Mouse (Mus musculus): ENCODE data around the gene Tnrc6c. TPM values are rescaled to one million over a fixed set of nuclear protein-coding genes. Genes with fewer than 3 reads are reported as not detected.

The Tnrc6c gene
- polyA plus RNA-seq, 1 experiment from 2014 or later = 18.9 TPM

GRCm38 (mm10) chr11:117677594-117677993 lies 23.5 kb downstream of the Tnrc6c start:
- no peak for ATAC-seq
- Histone ChIP-seq H3K4me2 (ENCODE audit: low read length) (no peak overlapping the region), H3K27me3 (replicated peaks; ENCODE audit: control insufficient read depth, insufficient read depth, low read length) (no peaks in the 10 kb centered on the region), H3K36me3 (ENCODE audit: control insufficient read depth, insufficient read depth, low read length) (no peaks in the 10 kb centered on the region), H3K4me1 (ENCODE audit: control insufficient read depth, insufficient read depth, low read depth, low read length) (peaks cover 9% of the 10 kb centered on the region), H3K27ac (ENCODE audit: low read depth, low read length) (no peak overlapping the region), H3K9me3 (ENCODE audit: control insufficient read depth, low read length) (no peaks in the 10 kb centered on the region), H3K4me3 (ENCODE audit: low read length) (no peak overlapping the region), H3K9ac (ENCODE audit: low read depth, low read length) (no peak overlapping the region)
- 88% methylated on average over 3 of the region's 3 CpGs for WGBS

DNA sequence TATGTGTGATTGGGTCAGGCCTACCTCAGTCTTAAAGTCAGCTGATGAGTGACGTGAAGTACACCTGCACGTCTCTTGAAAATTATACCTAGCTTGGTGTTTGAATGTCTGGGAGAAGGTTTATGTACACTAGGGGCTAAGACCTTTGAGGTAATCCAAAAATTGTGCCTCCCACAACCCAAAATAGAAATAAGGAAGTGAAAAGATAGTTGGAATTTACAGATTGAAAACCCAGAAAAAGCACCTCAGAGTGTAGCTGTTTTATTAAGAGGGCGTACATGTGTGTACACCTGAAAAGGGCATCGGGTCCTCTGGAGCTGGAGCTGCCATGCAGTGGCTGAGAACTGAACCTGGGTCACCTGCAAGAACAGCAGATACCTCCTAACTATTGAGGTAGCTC lies 24.1 kb downstream of the Tnrc6c start:
- Histone ChIP-seq H3K9me3 (ENCODE audit: control insufficient read depth, low read length) (no peaks in the 10 kb centered on the region), H3K4me1 (ENCODE audit: control insufficient read depth, insufficient read depth, low read depth, low read length) (peaks cover 9% of the 10 kb centered on the region), H3K27ac (ENCODE audit: low read depth, low read length) (no peak overlapping the region), H3K36me3 (ENCODE audit: control insufficient read depth, insufficient read depth, low read length) (no peaks in the 10 kb centered on the region), H3K27me3 (replicated peaks; ENCODE audit: control insufficient read depth, insufficient read depth, low read length) (no peaks in the 10 kb centered on the region), H3K4me3 (ENCODE audit: low read length) (no peak overlapping the region), H3K4me2 (ENCODE audit: low read length) (no peak overlapping the region), H3K9ac (ENCODE audit: low read depth, low read length) (no peak overlapping the region)
- no peak for ATAC-seq
- WGBS = 94% methylated on average over 4 of the region's 4 CpGs

DNA sequence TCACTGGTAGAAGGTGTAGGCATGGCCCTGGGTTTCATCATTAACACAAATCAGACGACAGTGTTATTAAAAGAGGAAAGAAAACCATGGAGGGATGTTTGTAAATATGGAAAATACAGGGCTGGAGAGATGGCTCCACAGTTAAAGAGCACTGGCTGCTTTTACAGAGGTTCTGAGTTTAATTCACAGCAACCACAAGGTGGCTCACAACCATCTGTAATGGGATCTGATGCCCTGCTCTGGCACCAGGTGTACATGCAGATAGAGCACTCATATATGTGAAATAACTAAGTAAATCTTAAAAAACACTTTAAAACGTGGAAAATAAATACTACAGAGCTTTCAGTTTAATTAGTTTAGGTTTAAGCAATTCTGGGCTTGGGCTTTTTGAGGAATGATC lies 24.7 kb downstream of the Tnrc6c start:
- no peak for ATAC-seq
- 66% methylated on average over 2 of the region's 2 CpGs for WGBS
- H3K36me3 ChIP-seq (ENCODE audit: control insufficient read depth, insufficient read depth, low read length) = no peaks in the 10 kb centered on the region

GRCm38 (mm10) chr11:117684640-117685039 lies 30.6 kb downstream of the Tnrc6c start:
- no peaks in the 10 kb centered on the region for H3K27me3 ChIP-seq (replicated peaks; ENCODE audit: control insufficient read depth, insufficient read depth, low read length)
- 12% methylated on average over 5 of the region's 5 CpGs for WGBS
- H3K36me3 ChIP-seq (ENCODE audit: control insufficient read depth, insufficient read depth, low read length) = no peaks in the 10 kb centered on the region
- no peak overlapping the region for H3K27ac ChIP-seq (ENCODE audit: low read depth, low read length)
- H3K9ac ChIP-seq (ENCODE audit: low read depth, low read length) = no peak overlapping the region
- H3K9me3 ChIP-seq (ENCODE audit: control insufficient read depth, low read length) = no peaks in the 10 kb centered on the region
- no peak overlapping the region for H3K4me2 ChIP-seq (ENCODE audit: low read length)
- H3K4me3 ChIP-seq (ENCODE audit: low read length) = no peak overlapping the region
- ATAC-seq = no peak
- peaks cover 17% of the 10 kb centered on the region for H3K4me1 ChIP-seq (ENCODE audit: control insufficient read depth, insufficient read depth, low read depth, low read length)

More for the DNA sequence above, 24.7 kb downstream of the Tnrc6c start:
- Histone ChIP-seq H3K27me3 (replicated peaks; ENCODE audit: control insufficient read depth, insufficient read depth, low read length) (no peaks in the 10 kb centered on the region), H3K27ac (ENCODE audit: low read depth, low read length) (no peak overlapping the region), H3K9me3 (ENCODE audit: control insufficient read depth, low read length) (no peaks in the 10 kb centered on the region), H3K4me3 (ENCODE audit: low read length) (no peak overlapping the region), H3K4me2 (ENCODE audit: low read length) (no peak overlapping the region), H3K9ac (ENCODE audit: low read depth, low read length) (no peak overlapping the region), H3K4me1 (ENCODE audit: control insufficient read depth, insufficient read depth, low read depth, low read length) (peaks cover 9% of the 10 kb centered on the region)

- H3K27ac ChIP-seq (ENCODE audit: low read depth, low read length) = no peak overlapping the region
- H3K9ac ChIP-seq (ENCODE audit: low read depth, low read length) = no peak overlapping the region
- H3K4me1 ChIP-seq (ENCODE audit: control insufficient read depth, insufficient read depth, low read depth, low read length) = peaks cover 17% of the 10 kb centered on the region
- no peak overlapping the region for H3K4me2 ChIP-seq (ENCODE audit: low read length)
- H3K9me3 ChIP-seq (ENCODE audit: control insufficient read depth, low read length) = no peaks in the 10 kb centered on the region
- no peak overlapping the region for H3K4me3 ChIP-seq (ENCODE audit: low read length)
- H3K27me3 ChIP-seq (replicated peaks; ENCODE audit: control insufficient read depth, insufficient read depth, low read length) = no peaks in the 10 kb centered on the region
- WGBS = 41% methylated on average over 3 of the region's 3 CpGs
- no peak for ATAC-seq
- H3K36me3 ChIP-seq (ENCODE audit: control insufficient read depth, insufficient read depth, low read length) = no peaks in the 10 kb centered on the region
Measured at GRCm38 (mm10) chr11:117685461-117685860, 31.4 kb downstream of the Tnrc6c start.

GRCm38 (mm10) chr11:117686021-117686420 lies 31.9 kb downstream of the Tnrc6c start:
- no peak for ATAC-seq
- WGBS = 65% methylated on average over 8 of the region's 8 CpGs

GRCm38 (mm10) chr11:117688603-117689002 lies 34.5 kb downstream of the Tnrc6c start:
- no peak for ATAC-seq
- H3K4me1 ChIP-seq (ENCODE audit: control insufficient read depth, insufficient read depth, low read depth, low read length) = peaks cover 23% of the 10 kb centered on the region
- 83% methylated on average over 2 of the region's 2 CpGs for WGBS
- no peak overlapping the region for H3K4me3 ChIP-seq (ENCODE audit: low read length)
- no peak overlapping the region for H3K4me2 ChIP-seq (ENCODE audit: low read length)
- H3K27me3 ChIP-seq (replicated peaks; ENCODE audit: control insufficient read depth, insufficient read depth, low read length) = no peaks in the 10 kb centered on the region
- H3K9me3 ChIP-seq (ENCODE audit: control insufficient read depth, low read length) = no peaks in the 10 kb centered on the region
- H3K27ac ChIP-seq (ENCODE audit: low read depth, low read length) = no peak overlapping the region
- no peak overlapping the region for H3K9ac ChIP-seq (ENCODE audit: low read depth, low read length)
- no peaks in the 10 kb centered on the region for H3K36me3 ChIP-seq (ENCODE audit: control insufficient read depth, insufficient read depth, low read length)

More at GRCm38 (mm10) chr11:117686021-117686420, 31.9 kb downstream of the Tnrc6c start:
- no peak overlapping the region for H3K4me3 ChIP-seq (ENCODE audit: low read length)
- H3K4me1 ChIP-seq (ENCODE audit: control insufficient read depth, insufficient read depth, low read depth, low read length) = peaks cover 17% of the 10 kb centered on the region
- no peak overlapping the region for H3K9ac ChIP-seq (ENCODE audit: low read depth, low read length)
- no peaks in the 10 kb centered on the region for H3K36me3 ChIP-seq (ENCODE audit: control insufficient read depth, insufficient read depth, low read length)
- H3K27ac ChIP-seq (ENCODE audit: low read depth, low read length) = no peak overlapping the region
- H3K4me2 ChIP-seq (ENCODE audit: low read length) = no peak overlapping the region
- no peaks in the 10 kb centered on the region for H3K9me3 ChIP-seq (ENCODE audit: control insufficient read depth, low read length)
- no peaks in the 10 kb centered on the region for H3K27me3 ChIP-seq (replicated peaks; ENCODE audit: control insufficient read depth, insufficient read depth, low read length)

GRCm38 (mm10) chr11:117691311-117691710 lies 37.2 kb downstream of the Tnrc6c start:
- ATAC-seq = no peak
- Histone ChIP-seq H3K27ac (ENCODE audit: low read depth, low read length) (no peak overlapping the region), H3K9ac (ENCODE audit: low read depth, low read length) (no peak overlapping the region), H3K36me3 (ENCODE audit: control insufficient read depth, insufficient read depth, low read length) (no peaks in the 10 kb centered on the region), H3K4me3 (ENCODE audit: low read length) (no peak overlapping the region), H3K4me1 (ENCODE audit: control insufficient read depth, insufficient read depth, low read depth, low read length) (peaks cover 10% of the 10 kb centered on the region), H3K27me3 (replicated peaks; ENCODE audit: control insufficient read depth, insufficient read depth, low read length) (no peaks in the 10 kb centered on the region), H3K9me3 (ENCODE audit: control insufficient read depth, low read length) (no peaks in the 10 kb centered on the region), H3K4me2 (ENCODE audit: low read length) (no peak overlapping the region)

DNA sequence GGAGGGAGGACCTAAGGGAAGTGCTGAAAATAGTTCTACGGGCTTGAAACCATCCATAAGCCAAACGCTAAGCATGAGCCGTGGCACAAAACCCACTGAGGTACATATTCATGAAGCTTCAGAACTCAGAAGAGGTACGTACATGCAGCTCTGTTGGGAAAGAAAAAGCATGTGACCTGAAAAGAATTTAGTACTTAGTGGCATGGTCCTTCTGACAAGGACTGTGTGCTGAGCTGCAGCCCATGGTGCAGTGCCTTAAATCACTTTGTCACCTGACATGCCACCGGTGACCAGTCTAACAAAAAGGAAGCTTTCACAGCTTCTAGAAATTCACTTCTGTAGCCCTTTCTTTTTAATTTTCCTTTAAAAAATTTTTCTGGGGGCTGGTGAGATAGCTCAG lies 40.0 kb downstream of the Tnrc6c start:
- 76% methylated on average over 5 of the region's 5 CpGs for WGBS

DNA sequence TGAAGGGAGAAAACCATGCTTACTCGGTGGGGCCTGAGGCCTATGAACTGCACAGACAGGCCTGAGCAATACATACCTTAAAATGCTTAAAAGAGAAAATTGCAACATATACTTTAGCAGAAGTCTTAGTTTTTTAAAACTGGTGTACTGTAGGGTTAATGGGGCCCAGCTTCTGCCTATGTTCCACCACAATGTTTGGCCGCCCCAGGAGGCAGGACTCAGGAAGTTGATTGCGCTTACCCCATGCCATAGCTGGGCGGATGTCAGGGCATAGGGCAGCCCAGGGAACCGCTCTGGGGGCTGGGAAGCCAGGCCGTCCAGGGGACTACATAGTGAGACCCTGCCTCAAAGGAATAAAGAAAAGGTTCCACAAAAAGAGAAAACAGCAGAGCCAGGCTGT lies 42.5 kb downstream of the Tnrc6c start:
- WGBS = 52% methylated on average over 6 of the region's 6 CpGs
- Histone ChIP-seq H3K4me1 (ENCODE audit: control insufficient read depth, insufficient read depth, low read depth, low read length) (peaks cover 16% of the 10 kb centered on the region), H3K27me3 (replicated peaks; ENCODE audit: control insufficient read depth, insufficient read depth, low read length) (no peaks in the 10 kb centered on the region), H3K36me3 (ENCODE audit: control insufficient read depth, insufficient read depth, low read length) (no peaks in the 10 kb centered on the region), H3K9ac (ENCODE audit: low read depth, low read length) (no peak overlapping the region), H3K4me3 (ENCODE audit: low read length) (no peak overlapping the region), H3K9me3 (ENCODE audit: control insufficient read depth, low read length) (no peaks in the 10 kb centered on the region), H3K4me2 (ENCODE audit: low read length) (no peak overlapping the region), H3K27ac (ENCODE audit: low read depth, low read length) (no peak overlapping the region)
- ATAC-seq = no peak

More for the DNA sequence above, 40.0 kb downstream of the Tnrc6c start:
- no peak overlapping the region for H3K4me3 ChIP-seq (ENCODE audit: low read length)
- H3K36me3 ChIP-seq (ENCODE audit: control insufficient read depth, insufficient read depth, low read length) = no peaks in the 10 kb centered on the region
- H3K27ac ChIP-seq (ENCODE audit: low read depth, low read length) = no peak overlapping the region
- peaks cover 18% of the 10 kb centered on the region for H3K4me1 ChIP-seq (ENCODE audit: control insufficient read depth, insufficient read depth, low read depth, low read length)
- H3K9ac ChIP-seq (ENCODE audit: low read depth, low read length) = no peak overlapping the region
- H3K27me3 ChIP-seq (replicated peaks; ENCODE audit: control insufficient read depth, insufficient read depth, low read length) = no peaks in the 10 kb centered on the region
- H3K9me3 ChIP-seq (ENCODE audit: control insufficient read depth, low read length) = no peaks in the 10 kb centered on the region
- no peak for ATAC-seq
- H3K4me2 ChIP-seq (ENCODE audit: low read length) = no peak overlapping the region
